ENCODE assay signal across 29 mouse cellular contexts in genomic region chr2:163490656-163491055, GRCm38 (mm10). TPM values are rescaled to one million over a fixed set of nuclear protein-coding genes. Genes with fewer than 3 reads are reported as not detected.
DNase-seq lines count a peak whose midpoint lies in the region; ATAC-seq and TF ChIP-seq lines count a peak whose summit lies in the region.
"Had no signal": no experiment of that assay in that cellular context is flagged by ENCODE, and none has a peak within 500 bp of the region (broad histone marks: within the 10 kb centered on the region; RNA-seq: fewer than 3 reads in every experiment).

No protein-coding gene starts in this region.

- no peaks in the 10 kb centered on the region for H3K4me1 ChIP-seq in midbrain, embryonic 11.5 days (ENCODE audit: control insufficient read depth, insufficient read depth, low read length)
- no peaks in the 10 kb centered on the region for H3K4me1 ChIP-seq in midbrain, embryonic 16.5 days (ENCODE audit: control insufficient read depth, insufficient read depth, low read length)
- H3K4me1 ChIP-seq in cerebellum, adult 2 months (ENCODE audit: control insufficient read depth, insufficient read depth, low read length) = no peaks in the 10 kb centered on the region; the same call in 1 of the 2 replicates
- H3K4me1 ChIP-seq: embryonic facial prominence, embryonic 13.5 days; forebrain, embryonic 12.5 days had no signal

- H3K4me2 ChIP-seq in midbrain, embryonic 11.5 days = no peak overlapping the region
- no peak overlapping the region for H3K4me2 ChIP-seq in midbrain, embryonic 16.5 days (ENCODE audit: low read length)
- H3K4me2 ChIP-seq in myocyte (ENCODE audit: low read depth) = no peak overlapping the region
- H3K4me2 ChIP-seq: embryonic facial prominence, embryonic 13.5 days; embryonic facial prominence, embryonic 15.5 days; forebrain, embryonic 12.5 days had no signal

- H3K27me3 ChIP-seq in midbrain, embryonic 11.5 days (ENCODE audit: control insufficient read depth, insufficient read depth, low read length) = no peaks in the 10 kb centered on the region
- no peaks in the 10 kb centered on the region for H3K27me3 ChIP-seq in midbrain, embryonic 16.5 days (ENCODE audit: control insufficient read depth, insufficient read depth, low read depth, low read length)
- H3K27me3 ChIP-seq in myocyte (ENCODE audit: control insufficient read depth, insufficient read depth, insufficient read length) = peaks cover 19% of the 10 kb centered on the region
- no peaks in the 10 kb centered on the region for H3K27me3 ChIP-seq in cerebellum, adult 2 months (ENCODE audit: control insufficient read depth, insufficient read depth, low read length)
- H3K27me3 ChIP-seq: forebrain, embryonic 12.5 days had no signal

- no peak for TF ChIP-seq POLR2A in myocyte (IDR thresholded peaks at IDR 0.05; ENCODE audit: insufficient read length, low read depth)
- no peak for TF ChIP-seq POLR2A in cerebellum, adult 2 months (IDR thresholded peaks at IDR 0.05; ENCODE audit: borderline replicate concordance, insufficient read depth, low read length)

- H3K9ac ChIP-seq in midbrain, embryonic 11.5 days (ENCODE audit: low read length) = no peak overlapping the region
- no peak overlapping the region for H3K9ac ChIP-seq in midbrain, embryonic 16.5 days (ENCODE audit: low read depth, low read length)
- H3K9ac ChIP-seq: embryonic facial prominence, embryonic 13.5 days; embryonic facial prominence, embryonic 15.5 days; forebrain, embryonic 12.5 days had no signal

- peak; percentile 35 for DNase-seq in midbrain, embryonic 11.5 days (ENCODE audit: low spot score, missing footprints)
- DNase-seq in brain, adult 2 months (ENCODE audit: low read depth, low spot score) = peak; percentile 9
- DNase-seq in right cerebral cortex, postnatal 14 days = no peak
- DNase-seq in gastrocnemius, adult 18-20 months (ENCODE audit: low spot score) = no peak
- no peak for DNase-seq in cerebellum, adult 2 months
- DNase-seq: adrenal gland, adult 8-10 months; adrenal gland, postnatal 14 days; adrenal gland, postnatal 36 days; B cell, adult 2 months; cerebellum, adult 11 months; cerebellum, adult 18-20 months; cerebellum, adult 9-10 months; embryo, embryonic 11 days had no signal

- 91% methylated on average over 17 of the region's 17 CpGs for WGBS in midbrain, embryonic 11.5 days
- 91% methylated on average over 17 of the region's 17 CpGs for WGBS in midbrain, embryonic 16.5 days
- WGBS in cerebellum, adult 2 months = 90% methylated on average over 17 of the region's 17 CpGs

- no peak for ATAC-seq in midbrain, embryonic 11.5 days (ENCODE audit: low FRiP score)
- ATAC-seq in midbrain, embryonic 16.5 days = no peak
- ATAC-seq: activated CD4-positive, CD25-positive, alpha-beta regulatory T cell, adult 4 months; Patski had no signal

- TF ChIP-seq CTCF in cerebellum, adult 2 months (IDR thresholded peaks at IDR 0.05; ENCODE audit: borderline replicate concordance, insufficient read depth, low read depth, low read length) = no peak

- H3K4me3 ChIP-seq in midbrain, embryonic 11.5 days (ENCODE audit: low read depth, low read length) = no peak overlapping the region
- no peak overlapping the region for H3K4me3 ChIP-seq in midbrain, embryonic 16.5 days (ENCODE audit: low read depth, low read length)
- H3K4me3 ChIP-seq in myocyte = no peak overlapping the region
- no peak overlapping the region for H3K4me3 ChIP-seq in cerebellum, adult 2 months (replicated peaks; ENCODE audit: insufficient read depth, low read depth, low read length)
- H3K4me3 ChIP-seq: embryonic facial prominence, embryonic 13.5 days; embryonic facial prominence, embryonic 15.5 days; erythroblast, embryonic 14.5 days; forebrain, embryonic 10.5 days; forebrain, embryonic 12.5 days had no signal

- no peaks in the 10 kb centered on the region for H3K79me2 ChIP-seq in myocyte (ENCODE audit: control insufficient read depth, insufficient read depth)

- no peaks in the 10 kb centered on the region for H3K36me3 ChIP-seq in midbrain, embryonic 11.5 days (ENCODE audit: control insufficient read depth, insufficient read depth, low read length)
- H3K36me3 ChIP-seq in midbrain, embryonic 16.5 days (ENCODE audit: control insufficient read depth, insufficient read depth, low read length) = no peaks in the 10 kb centered on the region
- H3K36me3 ChIP-seq in myocyte (ENCODE audit: control insufficient read depth, insufficient read depth) = no peaks in the 10 kb centered on the region
- H3K36me3 ChIP-seq: embryonic facial prominence, embryonic 13.5 days; embryonic facial prominence, embryonic 15.5 days; forebrain, embryonic 10.5 days; forebrain, embryonic 12.5 days; G1E had no signal

- no peaks in the 10 kb centered on the region for H3K9me3 ChIP-seq in midbrain, embryonic 11.5 days (ENCODE audit: control insufficient read depth, low read length)
- no peaks in the 10 kb centered on the region for H3K9me3 ChIP-seq in midbrain, embryonic 16.5 days (replicated peaks; ENCODE audit: control insufficient read depth, low read length, poor library complexity, severe bottlenecking)
- H3K9me3 ChIP-seq: embryonic facial prominence, embryonic 13.5 days; embryonic facial prominence, embryonic 15.5 days; forebrain, embryonic 10.5 days; forebrain, embryonic 12.5 days; G1E had no signal

- no peak overlapping the region for H3ac ChIP-seq in myocyte (ENCODE audit: control insufficient read depth, insufficient read length)

- no peak overlapping the region for H3K27ac ChIP-seq in midbrain, embryonic 11.5 days (ENCODE audit: low read depth, low read length)
- no peak overlapping the region for H3K27ac ChIP-seq in midbrain, embryonic 16.5 days (ENCODE audit: low read length)
- H3K27ac ChIP-seq in cerebellum, adult 2 months (ENCODE audit: insufficient read depth, low read length) = no peak overlapping the region
- H3K27ac ChIP-seq: embryonic facial prominence, embryonic 13.5 days; embryonic facial prominence, embryonic 15.5 days; forebrain, embryonic 10.5 days; forebrain, embryonic 12.5 days had no signal

TF ChIP-seq in myocyte, 11 proteins besides CTCF, POLR2A, EP300 and RAD21:
- TF ChIP-seq TCF3 (IDR thresholded peaks at IDR 0.05; ENCODE audit: insufficient read length, low read depth) = peak; percentile 47
- TF ChIP-seq MYOD1 (IDR thresholded peaks at IDR 0.05; ENCODE audit: control insufficient read depth in 1 of 3, insufficient read length in 2 of 3, low read depth in 2 of 3) = peak in 2 of 3 experiments; percentile 73 to 95
- peak in 2 of 3 experiments; percentile 38 to 79 for TF ChIP-seq MYOG (IDR thresholded peaks at IDR 0.05; ENCODE audit: control insufficient read depth in 1 of 3, insufficient read depth in 1 of 3, insufficient read length in 2 of 3, low read depth in 2 of 3)
- no peak for TF ChIP-seq SRF (IDR thresholded peaks at IDR 0.05; ENCODE audit: control insufficient read depth, insufficient read length, low read depth)

RNA-seq across cellular contexts. Expression of gene R3hdml, which starts 1.5 kb away (rescaled TPM):
- not detected in 2 replicates for polyA plus RNA-seq in midbrain, embryonic 11.5 days (2014; fragmentation: Nextera tagmentation; extraction: Ambion mirVana)
- polyA plus RNA-seq in midbrain, embryonic 16.5 days (2015; fragmentation: Nextera tagmentation; extraction: Ambion mirVana) = 0.39 TPM in 1 of 2 replicates, not detected in the other
- polyA plus RNA-seq in myocyte (2012; fragmentation: generic; extraction: Trizol) = 44.0 TPM
- total RNA-seq in gastrocnemius, adult 18-20 months (2021) = not detected
- not detected in 2 replicates for polyA plus RNA-seq in cerebellum, adult 2 months (2012; rRNA removed)
- total RNA-seq: adrenal gland, adult 18-20 months; adrenal gland, adult 8-10 months; adrenal gland, postnatal 14 days; adrenal gland, postnatal 36 days; G1E had no signal
- polyA plus RNA-seq: activated CD4-positive, CD25-positive, alpha-beta regulatory T cell, adult 4 months; cortical plate, adult 2 months; embryonic facial prominence, embryonic 11.5 days; embryonic facial prominence, embryonic 13.5 days; erythroblast, embryonic 14.5 days; forebrain, embryonic 10.5 days; forebrain, embryonic 12.5 days; forebrain, embryonic 14.5 days; forebrain, embryonic 16.5 days; G1E; Patski had no signal

RNA-seq across cellular contexts. Expression of gene Hnf4a, which starts 16.0 kb away (rescaled TPM):
- polyA plus RNA-seq in midbrain, embryonic 11.5 days (2014; fragmentation: Nextera tagmentation; extraction: Ambion mirVana) = not detected in 2 replicates
- polyA plus RNA-seq in midbrain, embryonic 16.5 days (2015; fragmentation: Nextera tagmentation; extraction: Ambion mirVana) = not detected in 2 replicates
- not detected for polyA plus RNA-seq in myocyte (2012; fragmentation: generic; extraction: Trizol)
- under 1 TPM; 0.21 to 0.28 TPM for total RNA-seq in gastrocnemius, adult 18-20 months (2021)
- polyA plus RNA-seq in cerebellum, adult 2 months (2012; rRNA removed) = 0.02 and 0.03 TPM in 2 replicates
- polyA plus RNA-seq: activated CD4-positive, CD25-positive, alpha-beta regulatory T cell, adult 4 months; cortical plate, adult 2 months; embryonic facial prominence, embryonic 11.5 days; embryonic facial prominence, embryonic 13.5 days; embryonic facial prominence, embryonic 15.5 days; forebrain, embryonic 10.5 days; forebrain, embryonic 12.5 days; forebrain, embryonic 14.5 days; frontal cortex, adult 2 months had no signal

RNA-seq across cellular contexts. Expression of gene Fitm2, which starts 18.2 kb away (rescaled TPM):
- 9.3 and 9.6 TPM in 2 replicates for polyA plus RNA-seq in midbrain, embryonic 11.5 days (2014; fragmentation: Nextera tagmentation; extraction: Ambion mirVana)
- 16.9 and 17.5 TPM in 2 replicates for polyA plus RNA-seq in midbrain, embryonic 16.5 days (2015; fragmentation: Nextera tagmentation; extraction: Ambion mirVana)
- 24.6 TPM for polyA plus RNA-seq in myocyte (2012; fragmentation: generic; extraction: Trizol)
- 10 to 100 TPM; 76.5 TPM for total RNA-seq in gastrocnemius, adult 18-20 months (2021)
- 20.2 and 21.5 TPM in 2 replicates for polyA plus RNA-seq in cerebellum, adult 2 months (2012; rRNA removed)

RNA-seq across cellular contexts. Expression of gene Gdap1l1, which starts 52.4 kb away (rescaled TPM):
- polyA plus RNA-seq in midbrain, embryonic 11.5 days (2014; fragmentation: Nextera tagmentation; extraction: Ambion mirVana) = 42.8 and 42.9 TPM in 2 replicates
- 145 and 148 TPM in 2 replicates for polyA plus RNA-seq in midbrain, embryonic 16.5 days (2015; fragmentation: Nextera tagmentation; extraction: Ambion mirVana)
- 0.43 TPM for polyA plus RNA-seq in myocyte (2012; fragmentation: generic; extraction: Trizol)
- total RNA-seq in gastrocnemius, adult 18-20 months (2021) = under 1 TPM in 1 of 2 experiments, not detected in 1; 0.21 TPM
- 126 and 128 TPM in 2 replicates for polyA plus RNA-seq in cerebellum, adult 2 months (2012; rRNA removed)
- polyA plus RNA-seq: activated CD4-positive, CD25-positive, alpha-beta regulatory T cell, adult 4 months; erythroblast, embryonic 14.5 days; G1E had no signal

Comparison
In these comparisons a context has a peak if more than half of its experiments do, and no peak if none do; other contexts are left out.
1. DNase-seq: peak in midbrain, embryonic 11.5 days (single experiment) and brain, adult 2 months (single experiment); none in right cerebral cortex, postnatal 14 days (single experiment), gastrocnemius, adult 18-20 months (single experiment) and cerebellum, adult 2 months (0 of 2).
2. RNA of gene R3hdml, which starts 1.5 kb away (polyA plus RNA-seq): 44.0 TPM in myocyte (single experiment); 0.39 TPM in midbrain, embryonic 16.5 days, not detected in midbrain, embryonic 11.5 days and not detected in cerebellum, adult 2 months; every median in the first group is over 10 times any median in the second.